Mouse (Mus musculus): ENCODE measurements around the gene Cfap97d1. TPM values are rescaled to one million over a fixed set of nuclear protein-coding genes. Genes with fewer than 3 reads are reported as not detected.

Cfap97d1 gene
- polyA plus RNA-seq (2016; fragmentation: Nextera tagmentation; extraction: Ambion mirVana): not detected in 2 replicates

GRCm38 (mm10) chr11:101984054-101985025 is at the start of gene Cfap97d1:
Gene Cfap97d1, plus strand, starts transcription at chr11:101984279.
- WGBS: 2% methylated on average over 64 of the region's 71 CpGs
- Histone ChIP-seq H3K9me3 (replicated peaks) (no peaks in the 10 kb centered on the region), H3K4me3 (peak within 1 kb of the TSS; percentile 50), H3K4me1 (peaks cover 21% of the 10 kb centered on the region), H3K4me2 (replicated peaks) (peak within 1 kb of the TSS; percentile 99), H3K27ac (peak within 1 kb of the TSS; percentile 48; the same call in 1 of the 2 replicates), H3K27me3 (peaks cover 12% of the 10 kb centered on the region), H3K9ac (peak within 1 kb of the TSS; percentile 70), H3K36me3 (no peaks in the 10 kb centered on the region)
- ATAC-seq (ENCODE audit: low FRiP score): peak; percentile 71

GRCm38 (mm10) chr11:101935743-101936142 is 48.3 kb upstream of the Cfap97d1 start:
- H3K9me3 ChIP-seq (replicated peaks): no peaks in the 10 kb centered on the region
- no peak overlapping the region for H3K9ac ChIP-seq
- H3K4me3 ChIP-seq: no peak overlapping the region
- no peak overlapping the region for H3K27ac ChIP-seq
- 87% methylated on average over 3 of the region's 3 CpGs for WGBS
- H3K36me3 ChIP-seq: no peaks in the 10 kb centered on the region
- H3K4me1 ChIP-seq: peaks cover 19% of the 10 kb centered on the region
- no peak overlapping the region for H3K4me2 ChIP-seq (replicated peaks)
- no peak for ATAC-seq (ENCODE audit: low FRiP score)
- peaks cover 31% of the 10 kb centered on the region for H3K27me3 ChIP-seq

DNA sequence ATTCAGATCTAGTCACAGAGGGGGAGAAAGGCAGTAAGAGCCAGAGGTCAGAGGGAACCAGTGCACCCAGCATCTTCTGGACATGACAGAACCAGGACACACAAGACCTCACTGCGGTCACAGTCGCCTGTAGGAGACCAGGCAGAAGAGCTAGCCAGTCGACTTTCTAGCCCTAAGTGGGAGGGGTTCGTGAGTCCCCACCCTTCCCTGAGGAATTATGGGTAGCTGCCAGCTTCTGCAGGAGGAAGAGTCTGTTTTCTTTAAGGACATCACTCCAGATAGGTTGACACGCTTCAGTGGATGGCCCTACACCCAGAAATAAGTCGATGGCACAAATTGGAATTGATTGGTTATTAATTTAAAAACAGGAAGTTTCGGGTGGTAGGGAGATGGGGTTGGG is 47.7 kb upstream of the Cfap97d1 start:
- Histone ChIP-seq H3K27ac (no peak overlapping the region), H3K4me1 (peaks cover 21% of the 10 kb centered on the region), H3K9ac (no peak overlapping the region), H3K4me3 (no peak overlapping the region), H3K36me3 (no peaks in the 10 kb centered on the region), H3K27me3 (peaks cover 31% of the 10 kb centered on the region), H3K9me3 (replicated peaks) (no peaks in the 10 kb centered on the region), H3K4me2 (replicated peaks) (peak overlapping the region; percentile 69; the same call in 1 of the 2 replicates)
- ATAC-seq (ENCODE audit: low FRiP score): no peak
- 31% methylated on average over 7 of the region's 7 CpGs for WGBS

DNA sequence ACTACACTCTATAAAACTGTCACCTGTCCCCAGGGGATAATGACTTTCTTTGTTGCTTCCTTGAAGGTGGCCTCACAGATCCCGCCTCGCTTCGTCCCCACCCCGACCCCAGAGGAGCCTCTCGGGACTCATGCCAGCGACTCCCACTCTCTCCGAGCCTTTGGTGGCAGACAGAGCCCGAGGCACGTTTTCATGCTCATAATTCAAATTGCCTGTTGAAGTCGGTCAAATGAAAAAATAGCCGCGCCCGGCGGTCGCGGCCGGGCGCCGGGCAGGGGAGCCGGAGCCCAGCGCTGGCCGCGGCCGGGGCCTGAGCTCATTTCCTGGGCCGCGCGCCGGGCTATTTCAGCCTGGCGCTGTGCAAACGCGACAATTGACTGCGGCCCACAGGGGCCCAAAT is 47.0 kb upstream of the Cfap97d1 start:
- H3K9me3 ChIP-seq (replicated peaks): no peaks in the 10 kb centered on the region
- no peak overlapping the region for H3K27ac ChIP-seq
- 1% methylated on average over 30 of the region's 32 CpGs for WGBS
- peak overlapping the region; percentile 54 for H3K9ac ChIP-seq
- peak overlapping the region; percentile 38 for H3K4me3 ChIP-seq
- ATAC-seq (ENCODE audit: low FRiP score): 0 out of 2 replicates have a peak, but pooled peaks have one; percentile 26
- peak overlapping the region; percentile 69 for H3K4me2 ChIP-seq (replicated peaks)
- peaks cover 31% of the 10 kb centered on the region for H3K27me3 ChIP-seq
- peaks cover 19% of the 10 kb centered on the region for H3K4me1 ChIP-seq
- H3K36me3 ChIP-seq: no peaks in the 10 kb centered on the region

DNA sequence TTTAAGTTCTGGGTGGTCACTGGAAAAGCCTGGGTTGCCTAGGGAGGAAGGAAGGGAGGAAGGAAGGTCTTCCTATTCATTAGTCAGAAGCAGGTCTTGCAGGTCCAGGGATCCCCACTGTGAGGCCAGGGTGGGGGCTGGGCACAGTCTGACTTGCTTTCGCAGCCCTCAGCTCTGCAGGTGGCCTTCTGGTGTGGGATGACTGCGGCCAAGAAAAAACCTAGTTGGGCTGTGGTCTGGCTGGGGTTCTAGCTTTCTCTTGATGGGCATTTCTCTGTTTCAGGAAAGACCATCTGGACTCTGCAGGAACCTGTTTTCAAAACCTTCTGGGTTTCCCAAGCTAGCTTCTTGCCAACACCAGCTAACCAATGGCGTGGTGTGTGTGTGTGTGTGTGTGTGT is 41.0 kb upstream of the Cfap97d1 start:
- no peak for ATAC-seq (ENCODE audit: low FRiP score)
- H3K36me3 ChIP-seq: no peaks in the 10 kb centered on the region
- H3K27me3 ChIP-seq: peaks cover 9% of the 10 kb centered on the region
- H3K27ac ChIP-seq: no peak overlapping the region
- no peak overlapping the region for H3K4me2 ChIP-seq (replicated peaks)
- 0 out of 2 replicates have a peak, but pooled peaks cover 3% of the 10 kb centered on the region for H3K9me3 ChIP-seq (replicated peaks)
- WGBS: 28% methylated on average over 3 of the region's 3 CpGs
- H3K4me3 ChIP-seq: no peak overlapping the region
- H3K4me1 ChIP-seq: peaks cover 7% of the 10 kb centered on the region; the same call in 1 of the 2 replicates
- no peak overlapping the region for H3K9ac ChIP-seq

DNA sequence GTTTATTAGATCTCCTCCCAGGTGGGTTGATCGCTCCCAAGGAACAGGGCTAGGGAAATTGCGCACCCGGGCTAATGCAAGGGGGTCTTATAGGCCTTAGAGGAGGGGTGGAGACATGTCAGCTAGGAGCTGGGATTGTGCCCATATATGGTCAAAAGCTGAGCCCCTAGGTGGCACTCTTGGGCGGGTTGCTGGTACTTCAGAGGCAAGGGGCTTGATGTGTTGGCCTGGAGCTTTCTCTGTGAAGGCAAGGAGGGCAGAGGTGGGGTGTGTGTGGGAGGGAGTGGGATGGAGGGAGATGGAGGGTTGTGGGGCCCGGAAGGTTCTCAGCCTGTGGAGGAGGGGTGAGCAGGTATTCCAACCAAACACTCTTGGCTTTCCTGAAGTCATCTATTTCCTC is 37.6 kb upstream of the Cfap97d1 start:
- H3K27me3 ChIP-seq: peaks cover 30% of the 10 kb centered on the region
- H3K4me2 ChIP-seq (replicated peaks): no peak overlapping the region
- peaks cover 5% of the 10 kb centered on the region; the same call in 1 of the 2 replicates for H3K4me1 ChIP-seq
- no peak overlapping the region for H3K27ac ChIP-seq
- WGBS: 38% methylated on average over 5 of the region's 5 CpGs
- H3K4me3 ChIP-seq: no peak overlapping the region
- no peak overlapping the region for H3K9ac ChIP-seq
- ATAC-seq (ENCODE audit: low FRiP score): no peak
- no peaks in the 10 kb centered on the region for H3K36me3 ChIP-seq
- H3K9me3 ChIP-seq (replicated peaks): 0 out of 2 replicates have a peak, but pooled peaks cover 3% of the 10 kb centered on the region

DNA sequence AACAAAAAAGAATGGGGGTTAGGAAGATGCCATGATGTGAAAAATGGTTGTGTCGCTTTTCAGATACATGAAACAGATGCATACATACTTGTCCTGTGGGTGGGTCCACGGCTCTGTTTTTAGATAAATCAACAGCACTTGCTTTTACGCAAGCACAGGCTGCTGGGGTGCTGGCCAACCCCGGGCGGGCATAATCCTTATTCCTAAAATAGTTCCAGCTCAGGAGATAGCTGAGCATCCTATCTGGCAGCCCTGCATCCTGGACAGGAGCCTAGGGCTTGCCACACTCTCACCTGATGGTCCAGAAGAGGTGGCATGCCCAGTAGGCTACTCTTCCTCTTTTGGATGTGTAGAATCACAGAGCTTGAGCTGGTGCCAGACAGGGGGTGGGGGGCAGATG is 34.1 kb upstream of the Cfap97d1 start:
- peaks cover 21% of the 10 kb centered on the region for H3K4me1 ChIP-seq
- WGBS: 92% methylated on average over 5 of the region's 5 CpGs
- peaks cover 34% of the 10 kb centered on the region for H3K27me3 ChIP-seq
- no peak overlapping the region for H3K9ac ChIP-seq
- no peak overlapping the region for H3K27ac ChIP-seq
- no peaks in the 10 kb centered on the region for H3K9me3 ChIP-seq (replicated peaks)
- no peak for ATAC-seq (ENCODE audit: low FRiP score)
- H3K36me3 ChIP-seq: no peaks in the 10 kb centered on the region
- H3K4me3 ChIP-seq: no peak overlapping the region
- H3K4me2 ChIP-seq (replicated peaks): no peak overlapping the region

DNA sequence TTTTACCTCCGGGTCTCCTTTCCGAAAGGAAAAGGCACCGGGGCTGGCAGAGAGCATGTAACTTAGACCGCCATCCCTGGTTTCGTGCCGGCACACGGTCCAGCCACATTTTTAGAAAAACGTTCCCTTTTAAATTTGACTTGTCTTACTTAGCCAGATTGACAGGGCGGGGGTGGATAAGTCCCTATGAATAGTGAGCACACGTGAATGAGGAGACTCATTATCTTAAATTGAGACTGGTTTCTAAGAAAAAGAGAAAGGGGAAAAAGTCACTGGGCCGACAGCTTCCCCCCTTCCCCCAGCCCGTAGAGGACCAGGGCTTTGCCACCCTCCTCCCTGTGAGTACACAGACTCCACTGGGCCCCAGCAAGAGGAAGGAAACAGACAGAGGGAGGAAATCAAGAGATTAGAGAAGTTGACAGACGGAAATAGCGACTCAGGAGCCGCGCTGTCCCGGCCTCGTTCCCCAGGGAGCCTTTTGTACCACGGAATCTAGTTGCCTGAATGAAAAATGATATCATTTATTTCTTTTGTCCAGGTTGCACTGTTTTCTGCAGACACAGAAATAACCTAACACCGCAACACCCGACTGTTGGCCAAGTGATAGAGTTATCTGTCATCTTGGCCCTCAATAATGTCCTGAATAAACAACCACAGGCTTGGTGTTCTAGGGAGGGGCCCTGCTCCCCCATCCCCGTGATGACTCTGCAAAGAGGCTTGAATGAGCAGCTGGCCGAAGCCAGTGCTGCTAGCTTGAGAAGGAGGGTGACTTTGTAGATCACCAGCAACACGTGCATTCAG is 31.3 kb upstream of the Cfap97d1 start:
- H3K4me2 ChIP-seq (replicated peaks): peak overlapping the region; percentile 30
- H3K27ac ChIP-seq: no peak overlapping the region
- H3K9ac ChIP-seq: no peak overlapping the region
- H3K27me3 ChIP-seq: peaks cover 34% of the 10 kb centered on the region
- ATAC-seq (ENCODE audit: low FRiP score): no peak
- 22% methylated on average over 24 of the region's 24 CpGs for WGBS
- H3K9me3 ChIP-seq (replicated peaks): no peaks in the 10 kb centered on the region
- H3K4me3 ChIP-seq: no peak overlapping the region
- peaks cover 16% of the 10 kb centered on the region for H3K4me1 ChIP-seq
- H3K36me3 ChIP-seq: no peaks in the 10 kb centered on the region

- WGBS: 71% methylated on average over 4 of the region's 4 CpGs
- H3K36me3 ChIP-seq: no peaks in the 10 kb centered on the region
- no peak overlapping the region for H3K27ac ChIP-seq
- peaks cover 16% of the 10 kb centered on the region for H3K4me1 ChIP-seq
- ATAC-seq (ENCODE audit: low FRiP score): no peak
- H3K9ac ChIP-seq: no peak overlapping the region
- peaks cover 36% of the 10 kb centered on the region for H3K27me3 ChIP-seq
- no peak overlapping the region for H3K4me2 ChIP-seq (replicated peaks)
- H3K4me3 ChIP-seq: no peak overlapping the region
- no peaks in the 10 kb centered on the region for H3K9me3 ChIP-seq (replicated peaks)
Measured at GRCm38 (mm10) chr11:101953441-101953840, 30.6 kb upstream of the Cfap97d1 start.

DNA sequence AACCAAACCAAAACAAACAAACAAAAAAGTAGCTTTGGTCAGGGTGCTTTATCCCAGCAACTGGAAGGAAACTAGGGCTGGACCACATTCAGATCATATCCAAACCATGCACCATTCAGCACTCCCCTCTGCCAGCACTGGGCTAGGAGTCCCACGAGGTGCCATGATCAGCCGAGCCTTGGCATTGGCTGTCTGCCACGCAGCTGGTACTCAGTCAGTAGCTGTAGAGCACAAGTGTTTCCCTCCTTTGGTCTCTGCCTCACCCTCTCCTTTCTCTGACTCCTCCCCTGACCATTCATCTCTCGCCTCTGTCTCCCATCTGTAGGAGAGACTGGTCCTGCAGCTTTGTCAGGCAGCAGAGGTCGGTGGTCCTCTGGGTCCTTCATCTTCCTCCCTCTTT is 26.6 kb upstream of the Cfap97d1 start:
- H3K4me2 ChIP-seq (replicated peaks): no peak overlapping the region
- H3K4me1 ChIP-seq: peaks cover 10% of the 10 kb centered on the region
- no peak overlapping the region for H3K27ac ChIP-seq
- H3K9me3 ChIP-seq (replicated peaks): no peaks in the 10 kb centered on the region
- WGBS: 64% methylated on average over 5 of the region's 5 CpGs
- peaks cover 37% of the 10 kb centered on the region for H3K27me3 ChIP-seq
- no peak overlapping the region for H3K4me3 ChIP-seq
- no peak for ATAC-seq (ENCODE audit: low FRiP score)
- no peak overlapping the region for H3K9ac ChIP-seq
- H3K36me3 ChIP-seq: no peaks in the 10 kb centered on the region

- peaks cover 39% of the 10 kb centered on the region for H3K4me1 ChIP-seq
- peaks cover 85% of the 10 kb centered on the region for H3K27me3 ChIP-seq
- no peak overlapping the region for H3K9ac ChIP-seq
- peak overlapping the region; percentile 96 for H3K4me2 ChIP-seq (replicated peaks)
- H3K36me3 ChIP-seq: no peaks in the 10 kb centered on the region
- no peaks in the 10 kb centered on the region for H3K9me3 ChIP-seq (replicated peaks)
- WGBS: 2% methylated on average over 11 of the region's 11 CpGs
- H3K4me3 ChIP-seq: peak overlapping the region; percentile 55
- H3K27ac ChIP-seq: no peak overlapping the region
- ATAC-seq (ENCODE audit: low FRiP score): no peak
Measured at GRCm38 (mm10) chr11:101963043-101963442, 21.0 kb upstream of the Cfap97d1 start.

Data from hindbrain, embryonic 12.5 days (tissue).